Mouse (Mus musculus) stomach, embryonic 15.5 days (tissue): ENCODE data around the gene Hist1h4m. TPM values are rescaled to one million over a fixed set of nuclear protein-coding genes. Genes with fewer than 3 reads are reported as not detected.
"Not testable (repeated sequence)": the region's sequence is repeated elsewhere in the genome, so short reads cannot be mapped to it uniquely, and the experiment has no call there.

ENCODE experiments used
- ATAC-seq: fragments of 200-750 bp; cut with Nextera tagmentation; 2 replicates; pipeline ENCODE4 v1.8.0; 2017; ENCODE audit warnings: low read depth, moderate number of reproducible peaks, moderate TSS enrichment; ENCODE audit not compliant: insufficient read depth, low FRiP score
- H3K27ac ChIP-seq: fragments of 300-500 bp; sonication (generic); 2 replicates; pipeline ENCODE4 v1.5.1; 2015; ENCODE audit warnings: mild to moderate bottlenecking, inconsistent platforms
- H3K27me3 ChIP-seq: fragments of 300-500 bp; sonication (generic); replicated peaks from 2 replicates; pipeline ENCODE4 v1.6.1; 2015; ENCODE audit warnings: inconsistent platforms
- H3K36me3 ChIP-seq: fragments of 300-500 bp; sonication (generic); 2 replicates; pipeline ENCODE4 v1.6.1; 2015; ENCODE audit warnings: inconsistent platforms
- H3K4me1 ChIP-seq: fragments of 300-500 bp; sonication (generic); 2 replicates; pipeline ENCODE4 v1.6.1; 2015; ENCODE audit warnings: inconsistent platforms
- H3K4me2 ChIP-seq: fragments of 300-500 bp; sonication (generic); 2 replicates; pipeline ENCODE4 v1.6.1; 2015; ENCODE audit warnings: mild to moderate bottlenecking, inconsistent platforms
- H3K4me3 ChIP-seq: fragments of 300-500 bp; sonication (generic); replicated peaks from 2 replicates; pipeline ENCODE4 v1.5.1; 2015; ENCODE audit warnings: inconsistent platforms
- H3K9ac ChIP-seq: fragments of 300-500 bp; sonication (generic); 2 replicates; pipeline ENCODE4 v1.6.1; 2015; ENCODE audit warnings: inconsistent platforms
- H3K9me3 ChIP-seq: fragments of 300-500 bp; sonication (generic); 2 replicates; pipeline ENCODE4 v1.6.1; 2016; ENCODE audit warnings: inconsistent platforms
- WGBS: fragments of 180-500 bp; shearing (Covaris S2); methylation state at CpG from one replicate; pipeline ENCODE4 v1.1.7; 2015; 5-methylcytosine and 5-hydroxymethylcytosine counted together
- polyA plus RNA-seq: library from polyadenylated mRNA; unstranded; fragments of >200 nt; fragmentation: Nextera tagmentation; extraction: Ambion mirVana; gene quantifications from 2 replicates; pipeline ENCODE4 v1.2.1, GENCODE M21; 2015

Hist1h4m gene
- polyA plus RNA-seq, 1 experiment from 2014 or later = 0.68 TPM

GRCm38 (mm10) chr13:21786899-21787629 is 24.5 kb upstream of the Hist1h4m start, which contains the start of the genes Hist1h2an and Hist1h2bp:
Gene Hist1h2an (minus strand): TSS chr13:21787218.
Gene Hist1h2bp (plus strand): TSS chr13:21787461.
- H3K27me3 ChIP-seq, H3K9ac ChIP-seq, H3K9me3 ChIP-seq, H3K36me3 ChIP-seq: not testable (repeated sequence)
- ATAC-seq = peak; percentile 91
- H3K4me2 ChIP-seq = peak within 1 kb of the TSS; percentile 57
- H3K4me3 ChIP-seq = peak within 1 kb of the TSS; percentile 37
- H3K4me1 ChIP-seq = peaks cover 12% of the 10 kb centered on the region
- WGBS = 0% methylated on average over 38 of the region's 63 CpGs
- peak within 1 kb of the TSS; percentile 89 for H3K27ac ChIP-seq

- peak overlapping the region; percentile 75 for H3K27ac ChIP-seq
- H3K27me3 ChIP-seq = no peaks in the 10 kb centered on the region
- peak overlapping the region; percentile 37; the same call in 1 of the 2 replicates for H3K4me3 ChIP-seq
Measured at GRCm38 (mm10) chr13:21787760-21788593, 23.6 kb upstream of the Hist1h4m start.

GRCm38 (mm10) chr13:21789925-21790324 is 21.6 kb upstream of the Hist1h4m start:
- 45% methylated on average over 6 of the region's 6 CpGs for WGBS

More at GRCm38 (mm10) chr13:21787760-21788593, 23.6 kb upstream of the Hist1h4m start:
- Histone ChIP-seq H3K9ac (no peak overlapping the region; the same call in 1 of the 2 replicates), H3K9me3 (no peaks in the 10 kb centered on the region), H3K4me1 (peaks cover 12% of the 10 kb centered on the region), H3K4me2 (peak overlapping the region; percentile 55), H3K36me3 (no peaks in the 10 kb centered on the region)
- 19% methylated on average over 16 of the region's 21 CpGs for WGBS
- 0 out of 2 replicates have a peak, but pooled peaks have one; percentile 1 for ATAC-seq

DNA sequence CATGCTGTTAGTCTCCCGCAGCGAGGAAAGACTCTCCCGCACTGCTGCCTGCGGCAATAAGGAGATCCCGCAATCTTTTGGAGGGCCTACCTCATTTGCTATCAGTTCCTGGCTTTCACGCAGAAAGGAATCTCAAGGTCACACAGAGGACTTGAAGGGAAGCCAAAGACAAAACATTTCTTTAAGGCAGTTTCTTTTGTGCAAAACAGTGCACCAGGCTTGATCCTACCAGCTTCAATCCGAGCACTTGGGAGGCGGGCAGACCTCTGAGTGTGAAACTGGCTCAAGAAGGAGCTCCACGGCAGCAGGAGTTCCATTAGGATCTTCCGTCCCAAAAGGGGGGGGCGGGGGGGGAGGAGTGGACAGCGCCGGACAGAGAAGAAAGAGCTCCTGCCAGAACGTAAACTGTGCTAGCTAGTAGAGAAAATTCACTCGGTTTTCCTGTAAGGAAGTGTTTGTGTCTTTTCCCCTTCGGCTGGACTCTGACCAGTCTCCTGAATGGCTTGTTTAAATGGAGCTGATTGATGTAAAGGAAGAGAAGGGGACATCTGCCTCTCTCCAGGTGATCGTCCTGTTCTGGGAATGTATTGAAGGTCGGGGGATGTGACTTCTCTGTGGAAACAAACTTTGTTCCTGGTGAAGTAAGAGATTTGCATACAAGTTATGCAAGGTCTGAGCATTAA is 20.8 kb upstream of the Hist1h4m start:
- peak overlapping the region; percentile 35 for H3K27ac ChIP-seq
- H3K36me3 ChIP-seq = no peaks in the 10 kb centered on the region
- peak overlapping the region; percentile 49 for H3K4me2 ChIP-seq
- H3K4me1 ChIP-seq = 0 out of 2 replicates have a peak, but pooled peaks cover 3% of the 10 kb centered on the region
- 16% methylated on average over 17 of the region's 18 CpGs for WGBS
- H3K4me3 ChIP-seq = peak overlapping the region; percentile 13; the same call in 1 of the 2 replicates
- H3K9me3 ChIP-seq = no peaks in the 10 kb centered on the region
- H3K27me3 ChIP-seq = no peaks in the 10 kb centered on the region
- no peak for ATAC-seq
- H3K9ac ChIP-seq = 0 out of 2 replicates have a peak overlapping the region, but pooled peaks have one; percentile 12

More at GRCm38 (mm10) chr13:21789925-21790324, 21.6 kb upstream of the Hist1h4m start:
- Histone ChIP-seq H3K4me1 (0 out of 2 replicates have a peak, but pooled peaks cover 3% of the 10 kb centered on the region), H3K9me3 (no peaks in the 10 kb centered on the region), H3K4me2 (no peak overlapping the region), H3K27me3 (no peaks in the 10 kb centered on the region), H3K4me3 (no peak overlapping the region), H3K9ac (no peak overlapping the region), H3K36me3 (no peaks in the 10 kb centered on the region), H3K27ac (no peak overlapping the region)
- no peak for ATAC-seq

DNA sequence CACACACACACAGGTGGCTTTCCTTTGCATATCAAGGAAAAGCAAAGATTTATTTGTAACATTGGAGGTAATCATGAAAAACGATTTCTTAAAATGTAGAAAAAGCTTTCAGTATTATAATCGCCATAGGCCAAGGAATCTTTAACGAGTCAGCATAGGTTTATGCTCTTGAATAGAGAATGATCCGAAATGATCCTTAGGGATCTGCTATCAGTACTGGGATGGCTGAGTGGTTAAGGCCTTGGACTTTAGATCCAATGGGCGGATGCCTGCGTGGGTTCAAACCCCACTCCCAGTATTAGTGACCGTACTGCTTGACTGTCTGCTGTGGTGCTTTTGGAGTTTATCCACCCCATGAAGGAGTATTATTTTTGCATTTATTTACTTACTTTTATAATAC is 16.0 kb upstream of the Hist1h4m start:
- ATAC-seq = no peak
- H3K27me3 ChIP-seq = no peaks in the 10 kb centered on the region
- no peak overlapping the region for H3K4me3 ChIP-seq
- H3K9me3 ChIP-seq = no peaks in the 10 kb centered on the region
- 0 out of 2 replicates have a peak, but pooled peaks cover under 1% of the 10 kb centered on the region for H3K4me1 ChIP-seq
- WGBS = 90% methylated on average over 7 of the region's 7 CpGs
- H3K4me2 ChIP-seq = no peak overlapping the region
- H3K27ac ChIP-seq = no peak overlapping the region
- H3K9ac ChIP-seq = no peak overlapping the region
- no peaks in the 10 kb centered on the region for H3K36me3 ChIP-seq

GRCm38 (mm10) chr13:21797163-21797562 is 14.4 kb upstream of the Hist1h4m start:
- H3K4me3 ChIP-seq, H3K36me3 ChIP-seq, H3K27me3 ChIP-seq, H3K4me2 ChIP-seq, H3K4me1 ChIP-seq, H3K9ac ChIP-seq, ATAC-seq, H3K27ac ChIP-seq, H3K9me3 ChIP-seq: not testable (repeated sequence)

- H3K27ac ChIP-seq, H3K9me3 ChIP-seq, H3K4me1 ChIP-seq, H3K27me3 ChIP-seq, H3K9ac ChIP-seq, H3K4me3 ChIP-seq, H3K36me3 ChIP-seq, H3K4me2 ChIP-seq: not testable (repeated sequence)
- peak; percentile 72; the same call in 1 of the 2 replicates for ATAC-seq
- WGBS = no CpG with 5 or more reads among the region's 4 CpGs
Measured at GRCm38 (mm10) chr13:21803058-21803457, 8.5 kb upstream of the Hist1h4m start.

GRCm38 (mm10) chr13:21810073-21810472 is 1.5 kb upstream of the Hist1h4m start, which contains the start of the genes Hist1h2bq and Hist1h2ao:
Gene Hist1h2bq (minus strand): TSS chr13:21810197.
Gene Hist1h2ao (plus strand): TSS chr13:21810465.
- H3K4me2 ChIP-seq, H3K27me3 ChIP-seq, H3K9me3 ChIP-seq, H3K4me1 ChIP-seq, H3K27ac ChIP-seq, H3K4me3 ChIP-seq, H3K9ac ChIP-seq, H3K36me3 ChIP-seq: not testable (repeated sequence)
- no CpG with 5 or more reads among the region's 23 CpGs for WGBS
- ATAC-seq = peak; percentile 95

DNA sequence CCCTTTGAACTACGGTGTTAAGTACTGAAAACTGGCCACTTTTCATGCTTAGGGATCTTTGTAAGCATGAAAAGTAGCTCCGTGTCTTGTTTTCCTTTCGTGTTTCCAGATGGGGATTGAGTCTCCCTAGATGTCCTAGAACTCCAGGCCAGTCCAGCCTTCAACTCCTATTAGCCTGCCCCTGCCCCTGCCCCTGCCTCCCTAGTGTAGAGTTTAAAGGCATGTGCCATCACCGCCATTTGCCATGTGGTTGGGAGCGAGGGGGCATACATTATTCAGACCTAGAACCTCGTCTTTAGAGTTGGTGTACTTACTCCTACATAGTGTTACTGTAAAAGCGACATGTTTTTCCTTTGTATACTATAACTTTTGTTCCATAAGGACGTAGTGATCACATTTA is 472 bp upstream of the Hist1h4m start:
- not testable (repeated sequence) for H3K36me3 ChIP-seq, H3K4me1 ChIP-seq, H3K4me2 ChIP-seq, H3K4me3 ChIP-seq, H3K27me3 ChIP-seq, H3K9me3 ChIP-seq, ATAC-seq, H3K27ac ChIP-seq, H3K9ac ChIP-seq
- no CpG with 5 or more reads among the region's 8 CpGs for WGBS

DNA sequence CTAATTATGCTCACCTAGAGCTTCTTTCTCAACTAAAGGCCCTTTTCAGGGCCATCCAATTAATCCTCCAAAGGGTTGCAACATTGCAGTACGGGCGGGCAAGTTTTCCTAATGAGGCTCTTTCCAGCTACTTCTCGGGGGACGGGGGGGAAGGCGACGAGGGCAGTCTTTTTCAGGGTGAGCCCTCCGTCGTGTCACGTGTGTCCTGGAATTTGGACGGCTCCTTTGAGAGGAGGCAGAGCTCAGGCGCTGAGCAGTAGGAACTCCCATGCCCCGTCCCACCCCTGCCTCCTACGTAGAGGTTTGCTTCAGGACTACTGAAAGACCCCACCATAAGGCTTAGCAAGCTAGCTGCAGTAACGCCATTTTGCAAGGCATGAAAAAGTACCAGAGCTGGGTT is 546 bp downstream of the Hist1h4m start:
- peak overlapping the region; percentile 44 for H3K4me2 ChIP-seq
- H3K27ac ChIP-seq, H3K9ac ChIP-seq, H3K36me3 ChIP-seq, H3K4me1 ChIP-seq, H3K4me3 ChIP-seq, H3K9me3 ChIP-seq, H3K27me3 ChIP-seq: not testable (repeated sequence)
- peak; percentile 44 for ATAC-seq
- WGBS = 0% methylated on average over 14 of the region's 14 CpGs

DNA sequence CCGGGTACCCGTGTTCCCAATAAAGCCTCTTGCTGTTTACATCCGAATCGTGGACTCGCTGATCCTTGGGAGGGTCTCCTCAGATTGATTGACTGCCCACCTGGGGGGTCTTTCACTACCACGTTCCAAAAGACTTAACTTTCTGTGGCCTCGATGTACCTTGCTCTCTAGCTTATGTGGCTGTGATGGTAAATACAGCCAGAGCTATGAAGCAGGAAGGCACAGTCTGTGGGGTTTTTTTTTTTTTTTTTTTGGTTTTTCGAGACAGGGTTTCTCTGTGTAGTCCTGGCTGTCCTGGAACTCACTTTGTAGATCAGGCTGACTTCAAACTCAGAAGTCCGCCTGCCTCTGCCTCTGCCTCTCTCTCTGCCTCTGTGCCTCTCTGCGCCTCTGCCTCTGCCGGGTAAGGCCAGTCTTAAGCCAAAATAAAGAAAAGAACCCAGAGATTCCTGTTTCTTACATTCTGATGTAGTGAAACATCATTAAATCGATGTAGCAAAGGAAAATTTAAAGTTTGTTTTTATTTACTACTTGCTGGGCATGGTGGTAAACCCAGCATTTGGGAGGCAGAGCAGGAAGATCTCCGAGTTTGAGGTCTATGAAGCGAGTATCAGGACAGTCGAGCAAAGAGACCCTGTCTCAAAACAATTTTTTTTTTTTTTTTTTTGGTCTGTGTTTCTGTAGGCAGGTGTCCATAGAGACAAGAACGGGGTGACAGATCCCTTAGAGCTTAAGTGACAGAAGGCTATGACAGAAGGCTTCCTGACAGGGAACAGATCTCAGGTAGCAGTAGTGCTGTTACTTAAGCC is 8.7 kb downstream of the Hist1h4m start:
- H3K9me3 ChIP-seq, H3K27ac ChIP-seq, H3K4me2 ChIP-seq, H3K36me3 ChIP-seq, ATAC-seq, H3K4me1 ChIP-seq, H3K27me3 ChIP-seq, H3K4me3 ChIP-seq, H3K9ac ChIP-seq: not testable (repeated sequence)
- WGBS = 65% methylated on average over 7 of the region's 16 CpGs
